Mouse (Mus musculus) lung, postnatal 0 days (tissue): ENCODE measurements at regions not wholly inside any gene's neighbourhood (a gene's known extent, or its start where the extent isn't known, plus 50 kb on each side); places are given as distances from the start of the nearest gene placed in this dataset.

Experiments used
- CTCF ChIP-seq: IDR thresholded peaks from 2 replicates; pipeline ENCODE4 v1.5.1; 2016; ENCODE audit warnings: antibody characterized with exemption, mild to moderate bottlenecking
- EP300 ChIP-seq: IDR thresholded peaks from 2 replicates; pipeline ENCODE4 v1.6.1; 2016; ENCODE audit warnings: antibody characterized with exemption, mild to moderate bottlenecking, control low read depth

DNA sequence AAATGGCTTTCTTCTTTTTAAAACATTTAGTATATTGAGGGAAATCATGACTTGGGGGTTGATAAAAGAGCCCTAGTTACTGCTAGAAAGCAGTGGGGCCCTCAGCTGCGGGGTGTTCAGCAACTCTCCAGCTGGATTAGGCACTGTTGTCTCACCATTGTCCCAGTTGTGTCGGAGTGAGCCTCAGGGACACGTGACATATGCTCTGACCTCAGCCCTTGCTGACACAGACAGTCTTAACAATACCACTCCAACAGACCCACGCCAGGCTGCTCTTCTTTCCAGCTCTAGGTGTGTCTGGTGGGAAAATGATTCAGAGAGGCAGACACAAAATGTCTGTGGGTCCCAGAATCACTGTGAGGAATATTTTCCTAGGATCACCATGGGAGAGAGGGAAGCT lies 170.2 kb upstream of the Dyrk2 start:
- TF ChIP-seq CTCF (no peak), EP300 (no peak)
